Mouse (Mus musculus): Measurements from ENCODE around the gene Chka. TPM values are rescaled to one million over a fixed set of nuclear protein-coding genes. Genes with fewer than 3 reads are reported as not detected.

Chka gene
- polyA plus RNA-seq, 1 experiment from 2014 or later = 65.9 TPM

DNA sequence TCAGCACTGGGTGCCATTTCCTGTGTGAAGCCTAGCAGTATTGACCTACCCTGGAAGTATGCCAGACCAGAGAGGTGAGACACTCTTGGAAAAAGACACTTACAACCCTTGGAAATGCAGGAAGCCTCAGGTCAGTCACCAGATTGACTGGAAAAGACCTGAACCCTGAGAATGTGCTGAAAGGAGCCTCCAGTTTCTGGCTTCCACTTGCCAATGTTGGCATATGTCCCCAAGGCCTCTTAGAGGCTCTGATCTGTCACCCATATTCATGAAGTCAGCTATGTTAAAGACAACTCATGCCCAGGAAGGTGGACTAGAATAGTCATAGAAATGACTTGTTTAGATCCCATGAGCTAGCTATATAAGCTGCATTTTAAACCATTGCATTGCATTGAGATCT lies 19.9 kb downstream of the Chka start:
- Histone ChIP-seq H3K9ac (replicated peaks; ENCODE audit: low read depth) (no peak overlapping the region), H3K4me3 (ENCODE audit: low read depth, low read length) (no peak overlapping the region), H3K4me2 (replicated peaks; ENCODE audit: low read depth, low read length) (no peak overlapping the region), H3K9me3 (ENCODE audit: low read length) (no peaks in the 10 kb centered on the region), H3K4me1 (ENCODE audit: insufficient read depth, low read depth, low read length) (peaks cover 3% of the 10 kb centered on the region; the same call in 1 of the 2 replicates), H3K27ac (ENCODE audit: low read length) (no peak overlapping the region), H3K27me3 (replicated peaks; ENCODE audit: insufficient read depth, low read length) (no peaks in the 10 kb centered on the region), H3K36me3 (ENCODE audit: insufficient read depth, low read length) (no peaks in the 10 kb centered on the region)
- no peak for DNase-seq (ENCODE audit: low spot score)
- TF ChIP-seq EP300 (IDR thresholded peaks at IDR 0.05) (no peak), CTCF (IDR thresholded peaks at IDR 0.05) (no peak)
- no peak for ATAC-seq

DNA sequence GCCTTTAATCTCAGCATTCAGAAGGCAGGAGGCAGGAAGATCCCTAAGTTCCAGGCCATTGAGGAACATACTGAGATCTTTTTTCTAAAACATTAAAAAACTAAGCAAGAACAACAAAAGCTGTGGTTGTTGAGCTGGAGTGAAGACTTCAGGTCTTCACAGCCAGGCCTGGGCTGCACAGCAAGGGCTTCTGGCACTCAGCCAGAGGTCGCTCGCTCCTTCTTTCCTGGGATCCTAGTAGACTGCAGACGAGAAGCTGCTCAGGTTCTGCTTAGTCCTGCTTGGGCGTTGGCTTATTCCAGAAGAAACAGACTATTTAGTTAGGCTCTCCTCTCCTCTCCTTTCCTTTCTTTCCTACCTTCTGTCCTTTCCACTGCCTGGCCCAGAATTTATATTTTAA lies 20.8 kb downstream of the Chka start:
- Histone ChIP-seq H3K9me3 (ENCODE audit: low read length) (no peaks in the 10 kb centered on the region), H3K9ac (replicated peaks; ENCODE audit: low read depth) (no peak overlapping the region), H3K27ac (ENCODE audit: low read length) (no peak overlapping the region), H3K36me3 (ENCODE audit: insufficient read depth, low read length) (no peaks in the 10 kb centered on the region), H3K4me2 (replicated peaks; ENCODE audit: low read depth, low read length) (no peak overlapping the region), H3K27me3 (replicated peaks; ENCODE audit: insufficient read depth, low read length) (no peaks in the 10 kb centered on the region), H3K4me1 (ENCODE audit: insufficient read depth, low read depth, low read length) (peaks cover 3% of the 10 kb centered on the region; the same call in 1 of the 2 replicates), H3K4me3 (ENCODE audit: low read depth, low read length) (no peak overlapping the region)
- 43% methylated on average over 4 of the region's 4 CpGs for WGBS
- ATAC-seq (no peak), DNase-seq (ENCODE audit: low spot score) (peak; percentile 29)
- TF ChIP-seq EP300 (IDR thresholded peaks at IDR 0.05) (no peak), CTCF (IDR thresholded peaks at IDR 0.05) (no peak)

DNA sequence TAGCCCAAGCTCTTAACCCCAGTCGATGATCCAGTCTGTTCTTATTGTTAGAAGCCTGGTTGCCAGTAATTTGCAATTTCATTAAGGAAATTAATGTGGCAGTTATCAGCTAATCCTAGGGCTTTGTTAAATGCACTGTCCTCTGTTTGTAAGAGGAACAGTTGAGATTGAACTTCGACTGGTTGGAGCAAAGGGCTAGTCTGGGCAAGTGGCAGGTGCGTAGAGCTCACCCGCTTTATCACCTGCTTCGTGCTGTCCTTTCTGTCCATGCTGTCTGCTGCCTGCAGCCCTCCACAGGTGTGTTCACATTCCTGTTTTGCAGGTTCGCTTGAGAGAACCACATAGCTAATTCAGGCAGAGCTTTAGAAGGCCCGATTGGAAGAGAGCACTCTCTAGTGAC lies 23.5 kb downstream of the Chka start:
- DNase-seq (ENCODE audit: low spot score) (peak; percentile 22), ATAC-seq (0 out of 2 replicates have a peak, but pooled peaks have one; percentile 12)
- Histone ChIP-seq H3K27ac (ENCODE audit: low read length) (no peak overlapping the region), H3K4me1 (ENCODE audit: insufficient read depth, low read depth, low read length) (peaks cover 5% of the 10 kb centered on the region; the same call in 1 of the 2 replicates), H3K4me3 (ENCODE audit: low read depth, low read length) (no peak overlapping the region), H3K4me2 (replicated peaks; ENCODE audit: low read depth, low read length) (no peak overlapping the region), H3K27me3 (replicated peaks; ENCODE audit: insufficient read depth, low read length) (no peaks in the 10 kb centered on the region), H3K9ac (replicated peaks; ENCODE audit: low read depth) (no peak overlapping the region), H3K9me3 (ENCODE audit: low read length) (no peaks in the 10 kb centered on the region), H3K36me3 (ENCODE audit: insufficient read depth, low read length) (no peaks in the 10 kb centered on the region)
- WGBS = 61% methylated on average over 7 of the region's 7 CpGs
- TF ChIP-seq CTCF (IDR thresholded peaks at IDR 0.05) = no peak
- no peak for TF ChIP-seq EP300 (IDR thresholded peaks at IDR 0.05)

DNA sequence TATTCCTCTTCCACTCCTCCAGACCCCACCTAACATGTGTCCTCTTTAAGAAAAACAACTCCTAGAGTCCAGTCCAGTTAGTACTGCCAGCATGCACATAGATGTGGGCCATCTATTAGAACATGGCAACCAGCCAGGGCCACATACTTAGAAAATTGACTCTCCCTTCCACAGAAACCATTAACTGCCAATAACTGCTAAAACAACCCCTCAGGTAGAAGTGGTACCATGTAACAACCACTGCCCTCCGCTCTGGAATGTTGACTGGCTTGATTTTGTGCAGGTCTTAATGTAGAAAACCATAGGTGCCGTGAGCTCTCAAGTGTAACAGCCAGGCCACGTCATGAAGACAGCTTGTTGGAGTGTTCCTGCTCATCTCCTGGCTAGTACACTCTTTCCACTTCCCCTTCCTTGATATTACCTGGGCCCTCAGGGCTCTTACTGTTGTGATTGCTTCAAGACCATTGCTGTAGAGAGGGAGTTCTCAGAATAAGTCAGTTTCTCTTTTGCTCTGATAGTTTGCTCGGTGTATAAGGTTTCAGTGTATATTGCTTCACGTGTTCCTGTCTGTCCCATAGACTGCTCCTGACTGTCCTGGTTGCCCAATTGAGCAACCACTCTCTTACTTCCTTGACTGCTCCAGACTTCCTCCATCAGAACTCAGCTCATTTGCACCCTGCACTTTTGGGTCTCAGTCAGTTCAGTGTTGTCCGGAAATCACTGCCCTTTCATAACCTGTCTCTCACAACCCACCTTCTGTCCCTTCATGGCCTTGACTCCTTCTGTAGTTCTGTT lies 28.7 kb downstream of the Chka start:
- Histone ChIP-seq H3K9me3 (ENCODE audit: low read length) (no peaks in the 10 kb centered on the region), H3K9ac (replicated peaks; ENCODE audit: low read depth) (no peak overlapping the region), H3K4me2 (replicated peaks; ENCODE audit: low read depth, low read length) (no peak overlapping the region; the same call in 1 of the 2 replicates), H3K4me1 (ENCODE audit: insufficient read depth, low read depth, low read length) (peaks cover 21% of the 10 kb centered on the region; the same call in 1 of the 2 replicates), H3K27me3 (replicated peaks; ENCODE audit: insufficient read depth, low read length) (no peaks in the 10 kb centered on the region), H3K36me3 (ENCODE audit: insufficient read depth, low read length) (no peaks in the 10 kb centered on the region), H3K27ac (ENCODE audit: low read length) (peak overlapping the region; percentile 32), H3K4me3 (ENCODE audit: low read depth, low read length) (no peak overlapping the region)
- DNase-seq (ENCODE audit: low spot score) (peak; percentile 80), ATAC-seq (peak; percentile 76)
- WGBS = 45% methylated on average over 6 of the region's 6 CpGs
- TF ChIP-seq CTCF (IDR thresholded peaks at IDR 0.05) = no peak
- TF ChIP-seq EP300 (IDR thresholded peaks at IDR 0.05) = peak; percentile 28

DNA sequence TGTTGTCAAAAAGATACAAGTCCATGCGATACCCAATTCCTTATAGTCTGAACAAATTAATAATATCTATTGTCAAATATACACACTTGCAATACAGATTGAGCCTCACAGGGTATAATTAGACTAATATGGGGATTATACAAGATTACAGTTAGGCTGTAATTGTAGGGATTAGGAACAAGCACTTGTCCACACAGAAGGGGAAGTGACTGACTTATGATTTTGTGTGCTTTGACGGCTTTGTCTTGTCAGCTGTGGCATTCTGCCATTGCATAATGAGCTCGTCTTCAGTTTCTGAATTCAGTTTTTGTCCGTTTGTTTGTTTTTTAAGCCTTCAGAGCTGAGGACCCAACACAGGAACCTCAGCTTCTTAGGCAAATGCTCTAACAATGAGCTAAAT lies 30.6 kb downstream of the Chka start:
- Histone ChIP-seq H3K27ac (ENCODE audit: low read length) (no peak overlapping the region), H3K27me3 (replicated peaks; ENCODE audit: insufficient read depth, low read length) (no peaks in the 10 kb centered on the region), H3K4me1 (ENCODE audit: insufficient read depth, low read depth, low read length) (peaks cover 21% of the 10 kb centered on the region; the same call in 1 of the 2 replicates), H3K9me3 (ENCODE audit: low read length) (no peaks in the 10 kb centered on the region), H3K4me2 (replicated peaks; ENCODE audit: low read depth, low read length) (no peak overlapping the region), H3K4me3 (ENCODE audit: low read depth, low read length) (no peak overlapping the region), H3K36me3 (ENCODE audit: insufficient read depth, low read length) (no peaks in the 10 kb centered on the region), H3K9ac (replicated peaks; ENCODE audit: low read depth) (no peak overlapping the region)
- DNase-seq (ENCODE audit: low spot score) = peak; percentile 44
- no peak for ATAC-seq
- TF ChIP-seq CTCF (IDR thresholded peaks at IDR 0.05) (no peak), EP300 (IDR thresholded peaks at IDR 0.05) (no peak)
- WGBS = 57% methylated on average over 4 of the region's 4 CpGs

DNA sequence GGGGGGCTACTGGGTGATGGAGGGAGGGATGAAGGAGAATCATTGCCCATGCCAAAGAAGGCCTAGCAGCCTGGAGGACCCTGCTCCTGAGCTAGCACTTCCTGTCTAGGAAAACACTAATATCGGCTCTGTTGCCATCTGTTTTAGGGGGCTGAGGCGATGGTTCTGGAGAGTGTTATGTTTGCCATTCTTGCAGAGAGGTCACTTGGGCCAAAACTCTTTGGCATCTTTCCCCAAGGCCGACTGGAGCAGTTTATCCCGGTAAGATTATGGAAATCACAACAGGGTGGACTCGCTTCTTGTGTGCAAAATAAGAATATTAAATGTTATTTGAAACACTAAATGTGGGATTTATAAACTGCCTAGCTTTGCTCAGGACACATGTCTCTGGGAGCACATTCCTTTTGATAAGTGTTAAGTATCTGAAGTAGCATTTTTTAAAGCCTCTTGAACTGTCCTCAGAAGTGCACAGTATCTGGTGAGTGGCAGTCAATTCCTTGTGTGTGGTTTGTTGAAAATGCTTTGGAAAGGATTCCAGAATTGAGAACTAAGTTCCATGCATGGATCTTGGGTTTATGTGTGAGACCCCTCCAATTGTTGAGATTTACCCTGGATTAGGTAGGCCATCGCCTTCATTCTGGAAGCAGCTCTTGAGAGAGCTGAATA lies 32.9 kb downstream of the Chka start:
- TF ChIP-seq CTCF (IDR thresholded peaks at IDR 0.05) (no peak), EP300 (IDR thresholded peaks at IDR 0.05) (peak; percentile 84)
- peaks cover 21% of the 10 kb centered on the region; the same call in 1 of the 2 replicates for H3K4me1 ChIP-seq (ENCODE audit: insufficient read depth, low read depth, low read length)
- 33% methylated on average over 6 of the region's 6 CpGs for WGBS
- H3K27me3 ChIP-seq (replicated peaks; ENCODE audit: insufficient read depth, low read length) = no peaks in the 10 kb centered on the region
- no peak overlapping the region for H3K4me2 ChIP-seq (replicated peaks; ENCODE audit: low read depth, low read length)
- DNase-seq (ENCODE audit: low spot score) (peak; percentile 71), ATAC-seq (peak; percentile 74)
- no peak overlapping the region for H3K9ac ChIP-seq (replicated peaks; ENCODE audit: low read depth)
- H3K9me3 ChIP-seq (ENCODE audit: low read length) = no peaks in the 10 kb centered on the region
- H3K4me3 ChIP-seq (ENCODE audit: low read depth, low read length) = no peak overlapping the region
- peaks cover 10% of the 10 kb centered on the region; the same call in 1 of the 2 replicates for H3K36me3 ChIP-seq (ENCODE audit: insufficient read depth, low read length)
- H3K27ac ChIP-seq (ENCODE audit: low read length) = peak overlapping the region; percentile 33; the same call in 1 of the 2 replicates
